Mouse (Mus musculus): ENCODE measurements around the gene Tada2a. TPM values are rescaled to one million over a fixed set of nuclear protein-coding genes. Genes with fewer than 3 reads are reported as not detected.

Tada2a gene
- total and polyA plus RNA-seq, 2 experiments from 2014 or later = 2.2 to 10.3 TPM

- TF ChIP-seq EP300 (IDR thresholded peaks at IDR 0.05; ENCODE audit: low read depth) (no peak), CTCF (IDR thresholded peaks at IDR 0.05; ENCODE audit: low read depth) (no peak)
- Histone ChIP-seq H3K36me3 (replicated peaks; ENCODE audit: control insufficient read depth, insufficient read depth, low read length) (no peaks in the 10 kb centered on the region), H3K27me3 (ENCODE audit: control insufficient read depth, insufficient read depth, low read length) (peaks cover 37% of the 10 kb centered on the region), H3K27ac (ENCODE audit: low read depth) (no peak overlapping the region), H3K4me2 (ENCODE audit: low read depth, low read length) (peak overlapping the region; percentile 96), H3K9me3 (replicated peaks; ENCODE audit: control insufficient read depth, low read length) (no peaks in the 10 kb centered on the region), H3K4me1 (ENCODE audit: control insufficient read depth, insufficient read depth) (peaks cover 16% of the 10 kb centered on the region; the same call in 1 of the 2 replicates), H3K4me3 (ENCODE audit: low read depth, low read length) (peak overlapping the region; percentile 64), H3K9ac (replicated peaks; ENCODE audit: low read depth, low read length) (peak overlapping the region; percentile 47; the same call in 1 of the 2 replicates)
- peak; percentile 11 for DNase-seq (ENCODE audit: low spot score)
- ATAC-seq (ENCODE audit: insufficient read depth, low read depth) = 0 out of 2 replicates have a peak, but pooled peaks have one; percentile 12
- WGBS = 5% methylated on average over 21 of the region's 21 CpGs
Measured at GRCm38 (mm10) chr11:84067720-84068190, 61.6 kb downstream of the Tada2a start.

- H3K9me3 ChIP-seq (replicated peaks; ENCODE audit: control insufficient read depth, low read length) = no peaks in the 10 kb centered on the region
- ATAC-seq (ENCODE audit: insufficient read depth, low read depth) (no peak), DNase-seq (ENCODE audit: low spot score) (peak; percentile 44)
- H3K4me2 ChIP-seq (ENCODE audit: low read depth, low read length) = peak overlapping the region; percentile 96; the same call in 1 of the 2 replicates
- no peaks in the 10 kb centered on the region for H3K36me3 ChIP-seq (replicated peaks; ENCODE audit: control insufficient read depth, insufficient read depth, low read length)
- peaks cover 37% of the 10 kb centered on the region for H3K27me3 ChIP-seq (ENCODE audit: control insufficient read depth, insufficient read depth, low read length)
- peaks cover 16% of the 10 kb centered on the region; the same call in 1 of the 2 replicates for H3K4me1 ChIP-seq (ENCODE audit: control insufficient read depth, insufficient read depth)
- WGBS = 19% methylated on average over 18 of the region's 18 CpGs
- no peak overlapping the region for H3K27ac ChIP-seq (ENCODE audit: low read depth)
- no peak overlapping the region for H3K9ac ChIP-seq (replicated peaks; ENCODE audit: low read depth, low read length)
- no peak for TF ChIP-seq CTCF (IDR thresholded peaks at IDR 0.05; ENCODE audit: low read depth)
- no peak for TF ChIP-seq EP300 (IDR thresholded peaks at IDR 0.05; ENCODE audit: low read depth)
- H3K4me3 ChIP-seq (ENCODE audit: low read depth, low read length) = peak overlapping the region; percentile 64
Measured at GRCm38 (mm10) chr11:84066927-84067645, 62.3 kb downstream of the Tada2a start.

GRCm38 (mm10) chr11:84066071-84066481, 63.3 kb downstream of the Tada2a start:
- 6% methylated on average over 11 of the region's 11 CpGs for WGBS
- Histone ChIP-seq H3K9ac (replicated peaks; ENCODE audit: low read depth, low read length) (no peak overlapping the region), H3K4me3 (ENCODE audit: low read depth, low read length) (no peak overlapping the region), H3K27me3 (ENCODE audit: control insufficient read depth, insufficient read depth, low read length) (peaks cover 41% of the 10 kb centered on the region), H3K4me1 (ENCODE audit: control insufficient read depth, insufficient read depth) (peaks cover 16% of the 10 kb centered on the region; the same call in 1 of the 2 replicates), H3K36me3 (replicated peaks; ENCODE audit: control insufficient read depth, insufficient read depth, low read length) (no peaks in the 10 kb centered on the region), H3K9me3 (replicated peaks; ENCODE audit: control insufficient read depth, low read length) (no peaks in the 10 kb centered on the region), H3K27ac (ENCODE audit: low read depth) (no peak overlapping the region), H3K4me2 (ENCODE audit: low read depth, low read length) (peak overlapping the region; percentile 1; the same call in 1 of the 2 replicates)
- TF ChIP-seq EP300 (IDR thresholded peaks at IDR 0.05; ENCODE audit: low read depth) = no peak
- peak; percentile 46; the same call in 1 of the 2 replicates for TF ChIP-seq CTCF (IDR thresholded peaks at IDR 0.05; ENCODE audit: low read depth)
- peak; percentile 47 for DNase-seq (ENCODE audit: low spot score)
- ATAC-seq (ENCODE audit: insufficient read depth, low read depth) = no peak

GRCm38 (mm10) chr11:84063631-84064209, 65.7 kb downstream of the Tada2a start:
- ATAC-seq (ENCODE audit: insufficient read depth, low read depth) = no peak
- H3K9ac ChIP-seq (replicated peaks; ENCODE audit: low read depth, low read length) = no peak overlapping the region

GRCm38 (mm10) chr11:84062805-84063204, 66.6 kb downstream of the Tada2a start:
- DNase-seq (ENCODE audit: low spot score) = peak; percentile 65
- H3K4me1 ChIP-seq (ENCODE audit: control insufficient read depth, insufficient read depth) = 0 out of 2 replicates have a peak, but pooled peaks cover 8% of the 10 kb centered on the region
- ATAC-seq (ENCODE audit: insufficient read depth, low read depth) = peak; percentile 47; the same call in 1 of the 2 replicates
- no peaks in the 10 kb centered on the region for H3K9me3 ChIP-seq (replicated peaks; ENCODE audit: control insufficient read depth, low read length)
- TF ChIP-seq EP300 (IDR thresholded peaks at IDR 0.05; ENCODE audit: low read depth) (no peak), CTCF (IDR thresholded peaks at IDR 0.05; ENCODE audit: low read depth) (no peak)
- no peak overlapping the region for H3K9ac ChIP-seq (replicated peaks; ENCODE audit: low read depth, low read length)
- WGBS = 35% methylated on average over 2 of the region's 2 CpGs
- no peak overlapping the region for H3K4me3 ChIP-seq (ENCODE audit: low read depth, low read length)
- peaks cover 28% of the 10 kb centered on the region for H3K27me3 ChIP-seq (ENCODE audit: control insufficient read depth, insufficient read depth, low read length)
- H3K4me2 ChIP-seq (ENCODE audit: low read depth, low read length) = no peak overlapping the region
- H3K27ac ChIP-seq (ENCODE audit: low read depth) = no peak overlapping the region
- H3K36me3 ChIP-seq (replicated peaks; ENCODE audit: control insufficient read depth, insufficient read depth, low read length) = no peaks in the 10 kb centered on the region

More at GRCm38 (mm10) chr11:84063631-84064209, 65.7 kb downstream of the Tada2a start:
- H3K27ac ChIP-seq (ENCODE audit: low read depth) = no peak overlapping the region
- WGBS = 83% methylated on average over 3 of the region's 3 CpGs
- peaks cover 13% of the 10 kb centered on the region; the same call in 1 of the 2 replicates for H3K4me1 ChIP-seq (ENCODE audit: control insufficient read depth, insufficient read depth)
- H3K4me3 ChIP-seq (ENCODE audit: low read depth, low read length) = no peak overlapping the region
- no peak overlapping the region for H3K4me2 ChIP-seq (ENCODE audit: low read depth, low read length)
- peaks cover 28% of the 10 kb centered on the region for H3K27me3 ChIP-seq (ENCODE audit: control insufficient read depth, insufficient read depth, low read length)
- no peak for DNase-seq (ENCODE audit: low spot score)
- no peaks in the 10 kb centered on the region for H3K36me3 ChIP-seq (replicated peaks; ENCODE audit: control insufficient read depth, insufficient read depth, low read length)
- no peaks in the 10 kb centered on the region for H3K9me3 ChIP-seq (replicated peaks; ENCODE audit: control insufficient read depth, low read length)
- TF ChIP-seq EP300 (IDR thresholded peaks at IDR 0.05; ENCODE audit: low read depth) = no peak
- no peak for TF ChIP-seq CTCF (IDR thresholded peaks at IDR 0.05; ENCODE audit: low read depth)

All from heart, postnatal 0 days (tissue).